Mouse (Mus musculus) cerebellum, adult 2 months (tissue): ENCODE measurements around the gene Cltc.

Experiments
- CTCF ChIP-seq: fragments of 200-500 bp; IDR thresholded peaks from 2 replicates; pipeline ENCODE4 v1.5.1; 2011; ENCODE audit warnings: low read depth, mild to moderate bottlenecking, control low read depth, low read length, moderate library complexity, borderline replicate concordance; ENCODE audit not compliant: insufficient read depth
- POLR2A ChIP-seq: fragments of 200-500 bp; IDR thresholded peaks from 2 replicates; pipeline ENCODE4 v1.6.1; 2011; ENCODE audit warnings: low read length, control low read depth, borderline replicate concordance; ENCODE audit not compliant: insufficient read depth

- TF ChIP-seq POLR2A (no peak), CTCF (0 out of 2 replicates have a peak, but pooled peaks have one; percentile 5)
Measured at GRCm38 (mm10) chr11:86655671-86656070, 101.7 kb downstream of the Cltc start.
